Mouse (Mus musculus): ENCODE measurements at regions not wholly inside any gene's neighbourhood (a gene's known extent, or its start where the extent isn't known, plus 50 kb on each side); places are given as distances from the start of the nearest gene placed in this dataset.

DNA sequence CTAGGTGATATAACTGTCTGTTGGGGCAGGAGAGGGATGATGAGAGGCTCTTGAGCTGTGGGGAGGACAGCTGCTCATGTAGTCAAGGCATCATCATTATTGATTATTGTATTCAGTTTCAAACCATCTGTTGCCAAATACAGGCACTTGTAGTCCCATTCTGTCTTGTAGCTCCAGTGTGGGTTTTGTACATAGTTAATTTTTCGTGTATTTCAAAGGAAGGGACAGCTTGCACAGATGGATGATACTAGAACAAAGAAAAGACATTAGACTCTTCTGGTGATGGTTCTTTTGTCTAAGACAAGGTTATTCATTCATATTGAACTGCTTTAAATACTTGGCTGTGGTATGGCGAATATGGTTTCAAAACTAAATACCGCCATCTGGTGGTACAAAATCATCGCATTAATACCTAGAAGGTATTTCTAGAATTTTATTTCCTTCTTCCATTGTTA, 70.8 kb upstream of the Slco6d1 start:
- 32% methylated on average over 4 of the region's 4 CpGs for WGBS

DNA sequence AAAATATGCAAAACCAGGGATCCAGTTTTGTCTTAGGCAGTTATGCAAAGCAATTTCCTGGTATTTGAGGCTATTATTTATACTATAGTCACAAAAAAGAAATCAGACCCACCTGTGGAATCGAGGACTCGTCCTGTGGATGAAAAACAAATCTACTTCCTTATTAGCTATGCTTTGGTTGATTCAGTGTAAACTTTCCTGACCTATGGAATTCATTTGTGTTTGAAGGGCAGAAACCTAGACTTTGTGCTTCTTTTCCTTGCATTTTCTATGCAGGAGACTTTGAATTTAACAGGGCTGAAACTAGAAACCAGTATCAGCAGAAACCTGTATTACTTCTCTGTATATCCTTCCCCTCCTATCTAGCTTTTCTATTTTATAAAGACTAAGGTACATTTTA, 70.2 kb upstream of the Slco6d1 start:
- Histone ChIP-seq H3K27me3 (no peaks in the 10 kb centered on the region), H3K4me2 (no peak overlapping the region), H3K4me1 (0 out of 2 replicates have a peak, but pooled peaks cover 3% of the 10 kb centered on the region), H3K4me3 (replicated peaks) (no peak overlapping the region), H3K36me3 (replicated peaks) (no peaks in the 10 kb centered on the region), H3K27ac (no peak overlapping the region), H3K9me3 (no peaks in the 10 kb centered on the region), H3K9ac (no peak overlapping the region)
- WGBS: 88% methylated on average over 2 of the region's 2 CpGs
- ATAC-seq (ENCODE audit: low FRiP score): no peak

More for the DNA sequence above, 70.8 kb upstream of the Slco6d1 start:
- peak; percentile 82 for ATAC-seq (ENCODE audit: low FRiP score)
- H3K36me3 ChIP-seq (replicated peaks): no peaks in the 10 kb centered on the region
- no peaks in the 10 kb centered on the region for H3K9me3 ChIP-seq
- no peak overlapping the region for H3K4me2 ChIP-seq
- no peaks in the 10 kb centered on the region for H3K27me3 ChIP-seq
- 0 out of 2 replicates have a peak, but pooled peaks cover 3% of the 10 kb centered on the region for H3K4me1 ChIP-seq
- H3K27ac ChIP-seq: no peak overlapping the region
- no peak overlapping the region for H3K4me3 ChIP-seq (replicated peaks)
- no peak overlapping the region for H3K9ac ChIP-seq

DNA sequence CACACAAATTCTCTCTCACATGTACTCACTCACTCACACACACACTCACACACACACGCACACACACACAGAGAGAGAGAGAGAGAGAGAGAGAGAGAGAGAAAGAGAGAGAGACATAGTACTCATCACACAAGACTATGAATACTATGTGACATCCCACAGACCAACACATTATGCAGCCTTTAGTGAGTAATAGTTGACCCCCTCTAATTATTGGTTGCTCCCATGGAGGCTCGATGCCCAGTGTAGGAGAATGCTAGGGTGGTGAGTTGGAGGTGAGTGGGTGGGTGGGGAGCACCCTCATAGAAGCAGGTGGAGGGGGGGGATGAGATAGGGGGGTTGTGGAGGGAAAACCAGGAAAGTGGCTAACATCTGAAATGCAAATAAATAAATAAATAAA, 69.4 kb upstream of the Slco6d1 start:
- 84% methylated on average over 2 of the region's 2 CpGs for WGBS
- H3K27ac ChIP-seq: no peak overlapping the region
- no peaks in the 10 kb centered on the region for H3K9me3 ChIP-seq
- 0 out of 2 replicates have a peak, but pooled peaks cover 3% of the 10 kb centered on the region for H3K4me1 ChIP-seq
- H3K9ac ChIP-seq: no peak overlapping the region
- H3K4me3 ChIP-seq (replicated peaks): no peak overlapping the region
- ATAC-seq (ENCODE audit: low FRiP score): peak; percentile 53; the same call in 1 of the 2 replicates
- no peaks in the 10 kb centered on the region for H3K27me3 ChIP-seq
- H3K36me3 ChIP-seq (replicated peaks): no peaks in the 10 kb centered on the region
- H3K4me2 ChIP-seq: no peak overlapping the region

Data from forebrain, embryonic 12.5 days (tissue).